Mouse (Mus musculus) brain, embryonic 18.5 days (tissue): ENCODE measurements at regions not wholly inside any gene's neighbourhood (a gene's known extent, or its start where the extent isn't known, plus 50 kb on each side); places are given as distances from the start of the nearest gene placed in this dataset.

Experiments used
- DNase-seq: peaks from one replicate; pipeline ENCODE4 v3.0.0-alpha.2; 2012; ENCODE audit warnings: low read depth, low spot score

- no peak for DNase-seq
Observed at GRCm38 (mm10) chr8:89107895-89108660, 64.1 kb upstream of the Sall1 start.

- DNase-seq: no peak
Observed at GRCm38 (mm10) chr8:89106346-89106745, 62.4 kb upstream of the Sall1 start.

- no peak for DNase-seq
Observed at GRCm38 (mm10) chr8:89097396-89097795, 53.4 kb upstream of the Sall1 start.
